Mouse (Mus musculus) neural tube, embryonic 14.5 days (tissue): ENCODE data around the gene Mrgprh. TPM values are rescaled to one million over a fixed set of nuclear protein-coding genes. Genes with fewer than 3 reads are reported as not detected.
"Not testable (repeated sequence)": the region's sequence is repeated elsewhere in the genome, so short reads cannot be mapped to it uniquely, and the experiment has no call there.

Experiments
- ATAC-seq: fragments of 200-750 bp; cut with Nextera tagmentation; 2 replicates; pipeline ENCODE4 v1.8.0; 2017; ENCODE audit warnings: low read depth, mild to moderate bottlenecking, moderate TSS enrichment, moderate library complexity
- H3K27ac ChIP-seq: fragments of 300-500 bp; sonication (generic); 2 replicates; pipeline ENCODE4 v1.5.1; 2014; ENCODE audit warnings: low read depth, mild to moderate bottlenecking, control low read depth, low read length, moderate library complexity, mixed read lengths
- H3K27me3 ChIP-seq: fragments of 300-500 bp; sonication (generic); 2 replicates; pipeline ENCODE4 v1.6.1; 2014; ENCODE audit warnings: low read length; ENCODE audit not compliant: control insufficient read depth, insufficient read depth
- H3K36me3 ChIP-seq: fragments of 300-500 bp; sonication (generic); 2 replicates; pipeline ENCODE4 v1.6.1; 2014; ENCODE audit warnings: low read length, mixed read lengths; ENCODE audit not compliant: control insufficient read depth, insufficient read depth
- H3K4me1 ChIP-seq: fragments of 300-500 bp; sonication (generic); 2 replicates; pipeline ENCODE4 v1.6.1; 2014; ENCODE audit warnings: low read length; ENCODE audit not compliant: control insufficient read depth, insufficient read depth
- H3K4me2 ChIP-seq: fragments of 300-500 bp; sonication (generic); 2 replicates; pipeline ENCODE4 v1.6.1; 2014; ENCODE audit warnings: mild to moderate bottlenecking, low read depth, low read length, control low read depth
- H3K4me3 ChIP-seq: fragments of 300-500 bp; sonication (generic); 2 replicates; pipeline ENCODE4 v1.5.1; 2014; ENCODE audit warnings: low read depth, low read length, control low read depth, mixed read lengths
- H3K9ac ChIP-seq: fragments of 300-500 bp; sonication (generic); replicated peaks from 2 replicates; pipeline ENCODE4 v1.6.1; 2014; ENCODE audit warnings: low read depth, mild to moderate bottlenecking, control low read depth, low read length, mixed read lengths
- H3K9me3 ChIP-seq: fragments of 300-500 bp; sonication (generic); 2 replicates; pipeline ENCODE4 v1.6.1; 2016; ENCODE audit warnings: low read length; ENCODE audit not compliant: control insufficient read depth
- WGBS: fragments of 180-500 bp; shearing (Covaris S2); extraction: QIAGEN DNeasy Blood & Tissue Kit; methylation state at CpG from one replicate; pipeline ENCODE4 v1.1.7; 2014; 5-methylcytosine and 5-hydroxymethylcytosine counted together
- polyA plus RNA-seq: library from polyadenylated mRNA; unstranded; fragments of >200 nt; fragmentation: Nextera tagmentation; extraction: Ambion mirVana; gene quantifications from 2 replicates; pipeline ENCODE4 v1.2.1, GENCODE M21; 2014

Mrgprh gene
- polyA plus RNA-seq, 1 experiment from 2014 or later = not detected

DNA sequence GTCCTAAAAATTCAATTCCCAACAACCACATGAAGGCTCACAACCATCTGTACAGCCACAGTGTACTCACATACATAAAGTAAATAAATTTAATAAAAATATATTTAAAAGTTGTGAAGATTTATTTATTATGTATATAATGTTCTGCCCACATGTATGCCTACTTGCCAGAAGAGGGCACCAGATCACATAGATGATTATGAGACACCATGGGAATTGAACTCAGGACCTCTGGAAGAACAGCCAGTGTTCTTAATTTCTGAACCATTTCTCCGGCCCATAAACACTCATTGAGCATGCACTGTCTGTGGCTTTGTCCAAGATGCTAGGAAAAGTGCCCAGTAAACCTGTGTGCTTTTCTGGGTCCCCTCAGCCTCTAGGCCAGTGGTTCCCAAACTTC, 5.4 kb downstream of the Mrgprh start:
- Histone ChIP-seq H3K27ac (no peak overlapping the region), H3K9ac (no peak overlapping the region), H3K27me3 (no peaks in the 10 kb centered on the region), H3K4me3 (no peak overlapping the region), H3K4me2 (no peak overlapping the region), H3K9me3 (no peaks in the 10 kb centered on the region), H3K4me1 (no peaks in the 10 kb centered on the region), H3K36me3 (no peaks in the 10 kb centered on the region)
- ATAC-seq = no peak
- 79% methylated on average over 1 of the region's 1 CpGs for WGBS

DNA sequence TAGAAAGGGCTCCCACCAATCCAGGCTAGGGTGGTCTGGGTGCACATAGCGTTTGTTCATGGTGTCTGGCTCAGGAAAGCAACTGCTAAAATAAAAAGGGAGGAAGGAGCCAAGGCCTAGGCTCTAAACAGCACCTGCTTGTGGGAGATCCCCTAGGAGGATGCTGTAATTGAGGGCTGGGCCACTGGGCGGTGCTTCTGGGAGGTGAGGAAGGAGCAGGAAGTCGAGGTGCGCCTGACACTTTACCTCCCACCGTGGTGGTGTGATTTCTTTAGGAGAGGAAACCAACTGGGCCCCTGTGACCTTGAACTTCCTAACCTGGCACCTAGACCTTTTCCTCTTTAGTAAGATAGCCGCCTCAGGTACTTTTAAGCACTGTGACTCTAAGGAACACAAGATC, 10.8 kb downstream of the Mrgprh start:
- Histone ChIP-seq H3K4me1 (no peaks in the 10 kb centered on the region), H3K27me3 (no peaks in the 10 kb centered on the region), H3K9ac (no peak overlapping the region), H3K4me2 (no peak overlapping the region), H3K4me3 (no peak overlapping the region), H3K36me3 (0 out of 2 replicates have a peak, but pooled peaks cover 1% of the 10 kb centered on the region), H3K9me3 (no peaks in the 10 kb centered on the region), H3K27ac (no peak overlapping the region)
- ATAC-seq = no peak
- 33% methylated on average over 6 of the region's 6 CpGs for WGBS

DNA sequence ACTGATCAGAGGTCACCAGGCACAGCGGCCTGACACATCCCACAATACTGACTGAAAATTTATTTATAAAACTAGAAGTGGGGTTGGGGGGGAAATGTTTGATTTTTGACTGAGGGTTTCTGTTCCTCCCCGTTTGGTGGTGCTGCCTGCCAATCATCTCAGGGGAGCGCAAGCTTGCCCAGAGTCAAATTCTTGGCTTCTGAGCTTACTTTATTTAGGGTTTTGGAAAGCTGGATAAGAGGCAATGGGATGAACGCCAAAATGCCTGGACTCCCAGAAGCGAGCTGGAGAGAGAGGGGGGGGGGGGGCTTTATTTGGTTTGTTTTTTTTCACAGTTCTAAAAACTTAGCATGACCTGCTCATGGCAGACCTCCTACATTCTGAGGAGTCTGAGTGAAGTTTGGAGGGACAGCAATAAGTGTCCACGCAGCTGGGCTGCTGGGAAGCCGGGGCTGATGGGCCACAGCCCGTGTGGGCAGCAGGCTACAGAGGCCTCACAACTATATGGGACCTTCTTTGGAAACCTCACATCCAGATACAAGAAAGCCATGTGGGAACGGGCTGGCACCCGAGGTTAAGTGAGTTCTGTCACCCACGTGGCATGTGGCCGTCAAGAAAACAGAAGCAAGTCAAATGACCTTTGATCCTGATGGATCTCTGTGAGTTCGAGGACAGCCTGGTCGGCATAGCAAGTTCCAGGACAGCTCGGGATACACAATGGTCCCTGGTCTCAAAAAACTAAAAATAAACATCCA, 11.4 kb downstream of the Mrgprh start:
- no peak overlapping the region for H3K9ac ChIP-seq
- no peaks in the 10 kb centered on the region for H3K27me3 ChIP-seq
- H3K36me3 ChIP-seq = 0 out of 2 replicates have a peak, but pooled peaks cover 4% of the 10 kb centered on the region
- no peaks in the 10 kb centered on the region for H3K4me1 ChIP-seq
- H3K27ac ChIP-seq = no peak overlapping the region
- 80% methylated on average over 15 of the region's 15 CpGs for WGBS
- H3K4me3 ChIP-seq = no peak overlapping the region
- no peak for ATAC-seq
- no peaks in the 10 kb centered on the region for H3K9me3 ChIP-seq
- H3K4me2 ChIP-seq = no peak overlapping the region

DNA sequence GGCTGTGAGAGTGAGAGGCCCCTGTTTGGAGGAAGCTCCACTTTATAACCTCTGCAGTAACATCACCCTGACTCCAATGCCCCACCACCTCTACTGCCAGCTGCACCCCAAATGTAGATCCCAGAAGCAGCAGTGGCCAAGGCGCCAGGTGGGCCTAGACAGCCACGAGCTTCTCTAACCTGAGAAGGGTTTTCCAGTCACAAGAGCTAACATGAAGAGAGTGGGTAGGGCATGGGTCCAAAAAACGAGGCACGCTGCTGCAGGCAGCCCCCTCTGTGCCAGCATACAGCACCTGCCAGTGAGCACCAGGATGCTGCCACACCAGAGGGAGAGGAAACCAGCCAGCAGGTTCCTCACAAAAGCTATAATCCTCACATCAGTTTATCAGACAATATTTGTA, 15.2 kb downstream of the Mrgprh start:
- no peak overlapping the region for H3K9ac ChIP-seq
- H3K36me3 ChIP-seq = 0 out of 2 replicates have a peak, but pooled peaks cover 4% of the 10 kb centered on the region
- no peak overlapping the region for H3K4me3 ChIP-seq
- H3K27ac ChIP-seq = no peak overlapping the region
- no peak for ATAC-seq
- H3K9me3 ChIP-seq = no peaks in the 10 kb centered on the region
- no peaks in the 10 kb centered on the region for H3K4me1 ChIP-seq
- no peak overlapping the region for H3K4me2 ChIP-seq
- no peaks in the 10 kb centered on the region for H3K27me3 ChIP-seq
- 91% methylated on average over 4 of the region's 4 CpGs for WGBS

DNA sequence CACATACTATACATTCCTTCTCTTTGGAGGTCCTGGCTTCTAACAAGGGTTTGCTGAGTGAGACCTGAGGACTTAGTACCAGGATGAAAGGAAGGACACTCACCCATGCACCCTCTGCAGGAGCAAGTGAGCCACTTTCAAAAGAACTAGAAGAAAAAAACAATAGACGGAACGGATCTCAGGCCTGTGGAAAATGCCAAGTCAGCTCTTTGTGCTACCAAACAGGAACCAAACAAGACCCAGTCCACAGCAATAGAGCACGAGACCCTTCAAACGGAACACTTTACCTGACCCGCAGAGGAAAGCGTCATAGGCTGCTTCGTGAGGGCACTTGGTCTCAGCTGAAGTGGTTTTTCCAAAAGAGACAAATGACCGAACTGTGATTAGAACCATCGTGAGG, 16.2 kb downstream of the Mrgprh start:
- H3K9me3 ChIP-seq = no peaks in the 10 kb centered on the region
- H3K4me2 ChIP-seq = no peak overlapping the region
- H3K27ac ChIP-seq = no peak overlapping the region
- no peaks in the 10 kb centered on the region for H3K27me3 ChIP-seq
- H3K4me3 ChIP-seq = no peak overlapping the region
- H3K36me3 ChIP-seq = 0 out of 2 replicates have a peak, but pooled peaks cover 4% of the 10 kb centered on the region
- ATAC-seq = no peak
- H3K4me1 ChIP-seq = no peaks in the 10 kb centered on the region
- H3K9ac ChIP-seq = no peak overlapping the region
- WGBS = 91% methylated on average over 9 of the region's 9 CpGs

DNA sequence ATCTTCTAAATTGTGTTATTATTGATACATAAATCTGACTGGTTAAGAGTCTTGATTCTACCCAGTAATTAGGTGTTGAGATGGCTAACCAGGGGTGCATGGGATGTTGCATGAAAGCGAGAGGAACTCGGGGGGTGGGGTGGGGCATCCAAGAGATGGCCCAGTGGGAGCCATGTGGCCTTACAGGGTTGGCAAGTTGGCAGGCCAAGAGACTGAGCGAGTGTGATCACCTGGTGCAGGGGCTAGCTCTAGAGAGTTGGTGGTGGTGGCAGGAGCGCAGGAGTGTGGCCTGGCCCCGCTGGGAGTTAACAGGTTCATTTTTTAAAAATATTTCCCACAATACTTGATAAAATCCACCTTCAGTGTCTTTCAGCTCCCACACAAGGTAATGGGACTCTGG, 21.8 kb downstream of the Mrgprh start:
- Histone ChIP-seq H3K4me2 (no peak overlapping the region), H3K27ac (no peak overlapping the region), H3K4me3 (no peak overlapping the region), H3K9me3 (no peaks in the 10 kb centered on the region), H3K36me3 (no peaks in the 10 kb centered on the region), H3K27me3 (no peaks in the 10 kb centered on the region), H3K9ac (no peak overlapping the region), H3K4me1 (no peaks in the 10 kb centered on the region)
- peak; percentile 38; the same call in 1 of the 2 replicates for ATAC-seq
- 92% methylated on average over 5 of the region's 5 CpGs for WGBS

DNA sequence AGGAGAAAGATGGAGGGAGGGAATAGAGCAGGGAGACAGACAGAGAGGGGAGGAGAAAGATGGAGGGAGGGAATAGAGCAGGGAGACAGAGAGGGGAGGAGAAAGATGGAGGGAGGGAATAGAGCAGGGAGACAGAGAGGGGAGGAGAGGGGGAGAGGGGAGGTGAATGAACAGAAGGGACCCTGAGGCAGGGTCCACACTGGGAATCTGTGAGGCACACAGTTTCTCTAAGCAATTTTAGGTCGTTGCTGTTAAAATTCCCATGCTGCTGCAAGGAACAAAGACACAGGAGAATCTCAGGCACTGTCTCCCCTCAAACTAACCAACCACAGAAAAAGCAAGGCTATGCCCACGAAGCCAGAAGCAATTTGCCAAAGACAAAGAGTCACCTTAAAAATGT, 22.8 kb downstream of the Mrgprh start:
- not testable (repeated sequence) for ATAC-seq, H3K4me1 ChIP-seq, H3K36me3 ChIP-seq, H3K27me3 ChIP-seq, H3K9me3 ChIP-seq, H3K27ac ChIP-seq, H3K4me2 ChIP-seq, H3K4me3 ChIP-seq, H3K9ac ChIP-seq
- WGBS = 43% methylated on average over 2 of the region's 2 CpGs

DNA sequence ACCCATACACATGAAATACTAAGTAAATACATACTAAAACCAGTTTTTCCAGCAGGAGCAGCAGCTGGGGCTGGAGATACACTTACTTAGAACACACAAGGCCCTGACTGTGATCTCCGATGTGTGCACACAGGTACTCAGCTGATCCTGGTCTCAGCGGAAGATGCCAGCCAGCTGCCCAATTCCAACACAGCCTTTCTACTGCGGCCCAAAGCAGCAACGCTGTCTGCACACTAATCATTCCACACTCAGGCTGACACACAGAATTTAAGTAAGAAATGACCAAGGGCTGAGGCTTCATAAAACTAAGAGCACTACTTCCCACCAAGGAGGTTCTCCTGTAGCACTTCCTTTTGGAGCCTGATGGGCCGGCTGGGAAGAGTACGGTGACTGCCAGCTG, 26.5 kb downstream of the Mrgprh start:
- H3K4me2 ChIP-seq = no peak overlapping the region
- no peaks in the 10 kb centered on the region for H3K27me3 ChIP-seq
- H3K4me1 ChIP-seq = no peaks in the 10 kb centered on the region
- H3K36me3 ChIP-seq = 0 out of 2 replicates have a peak, but pooled peaks cover 6% of the 10 kb centered on the region
- H3K9ac ChIP-seq = no peak overlapping the region
- 96% methylated on average over 6 of the region's 6 CpGs for WGBS
- no peaks in the 10 kb centered on the region for H3K9me3 ChIP-seq
- H3K4me3 ChIP-seq = no peak overlapping the region
- ATAC-seq = no peak
- no peak overlapping the region for H3K27ac ChIP-seq

DNA sequence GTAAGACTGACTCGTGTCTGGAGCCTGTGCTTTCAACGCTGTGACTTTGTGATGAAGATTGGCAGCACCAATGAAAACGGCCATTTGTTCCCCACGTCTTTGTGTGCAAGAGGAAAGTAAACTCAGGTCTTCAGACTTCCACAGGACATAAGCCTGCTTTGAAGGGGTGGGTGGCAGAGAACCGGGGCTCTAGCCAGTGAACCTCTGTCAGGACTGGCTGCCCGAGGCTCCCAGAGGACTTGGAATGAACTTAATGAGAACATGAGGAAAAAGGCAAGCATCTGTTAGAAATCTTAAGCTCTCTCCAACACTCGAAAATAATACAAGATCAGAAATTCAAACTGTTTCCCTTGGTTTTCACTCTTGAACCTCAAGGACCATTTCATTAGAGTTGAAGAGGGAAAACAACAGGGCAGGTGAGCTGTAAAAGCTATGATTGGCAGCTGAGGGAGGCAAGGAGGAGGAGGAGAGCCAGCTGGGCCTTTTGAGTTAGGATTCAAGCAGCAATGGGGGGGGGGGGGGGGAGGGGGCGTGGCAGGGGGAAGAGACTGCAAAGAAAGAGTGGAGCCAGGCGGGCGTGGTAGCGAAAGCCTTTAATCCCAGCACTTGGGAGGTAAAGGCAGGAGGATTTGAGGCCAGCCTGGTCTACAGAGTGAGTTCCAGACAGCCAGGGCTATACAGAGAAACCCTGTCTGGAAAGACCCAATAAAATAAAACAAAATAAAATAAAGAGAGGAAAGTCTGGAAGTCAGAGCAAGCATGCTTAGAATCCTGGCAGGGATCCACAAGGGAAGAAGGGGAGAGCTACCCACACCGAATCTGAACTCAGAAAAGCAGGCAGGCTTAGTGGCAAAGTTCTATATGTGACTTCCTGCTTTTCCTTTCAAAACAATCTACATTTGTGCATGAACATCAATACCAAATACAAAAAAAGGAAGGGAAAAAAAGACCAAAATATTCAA, 27.8 kb downstream of the Mrgprh start:
- Histone ChIP-seq H3K9me3 (no peaks in the 10 kb centered on the region), H3K4me1 (no peaks in the 10 kb centered on the region), H3K4me2 (no peak overlapping the region), H3K4me3 (no peak overlapping the region), H3K36me3 (0 out of 2 replicates have a peak, but pooled peaks cover 6% of the 10 kb centered on the region), H3K27me3 (no peaks in the 10 kb centered on the region), H3K27ac (no peak overlapping the region), H3K9ac (no peak overlapping the region)
- no peak for ATAC-seq
- WGBS = 40% methylated on average over 11 of the region's 12 CpGs
